Mouse (Mus musculus): ENCODE data around the gene Fgfr2.

Gene Fgfr2

GRCm38 (mm10) chr7:133123244-133123998, at the start of gene Fgfr2:
Gene Fgfr2, minus strand, starts transcription at chr7:133123350.
- Histone ChIP-seq H3K27me3 (ENCODE audit: control insufficient read depth, insufficient read depth, low read length, poor library complexity, severe bottlenecking) (no peaks in the 10 kb centered on the region), H3K36me3 (ENCODE audit: control insufficient read depth, insufficient read depth, low read length, poor library complexity, severe bottlenecking) (no peaks in the 10 kb centered on the region)
- no peak for DNase-seq (ENCODE audit: low read depth, low spot score)

- no peaks in the 10 kb centered on the region for H3K27me3 ChIP-seq (ENCODE audit: control insufficient read depth, insufficient read depth, low read length, poor library complexity, severe bottlenecking)
- no peaks in the 10 kb centered on the region for H3K36me3 ChIP-seq (ENCODE audit: control insufficient read depth, insufficient read depth, low read length, poor library complexity, severe bottlenecking)
- DNase-seq (ENCODE audit: low read depth, low spot score): no peak
These were observed 48.4 kb upstream of the Fgfr2 start for GRCm38 (mm10) chr7:133171403-133172032.

DNA sequence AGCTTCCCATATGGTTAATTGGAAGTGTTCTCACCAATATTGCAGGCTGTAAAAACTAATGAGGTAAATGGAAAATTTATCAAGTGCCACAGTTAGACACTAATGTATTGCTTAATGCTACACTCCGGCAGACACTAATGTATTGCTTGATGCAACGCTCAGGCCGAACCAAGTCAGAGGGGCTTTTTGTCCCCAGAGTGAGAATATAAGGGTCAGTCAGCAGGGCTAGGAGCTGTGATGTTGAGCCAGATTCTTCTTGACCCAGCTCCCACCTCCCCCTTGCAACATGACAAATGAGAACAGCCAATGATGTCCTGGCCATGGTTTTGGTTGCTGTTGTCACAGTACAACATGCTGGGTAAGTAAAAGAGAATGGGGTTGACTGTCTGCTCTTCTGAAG, 45.8 kb upstream of the Fgfr2 start:
- DNase-seq (ENCODE audit: low read depth, low spot score): no peak
- no peaks in the 10 kb centered on the region for H3K27me3 ChIP-seq (ENCODE audit: control insufficient read depth, insufficient read depth, low read length, poor library complexity, severe bottlenecking)
- H3K36me3 ChIP-seq (ENCODE audit: control insufficient read depth, insufficient read depth, low read length, poor library complexity, severe bottlenecking): no peaks in the 10 kb centered on the region

DNA sequence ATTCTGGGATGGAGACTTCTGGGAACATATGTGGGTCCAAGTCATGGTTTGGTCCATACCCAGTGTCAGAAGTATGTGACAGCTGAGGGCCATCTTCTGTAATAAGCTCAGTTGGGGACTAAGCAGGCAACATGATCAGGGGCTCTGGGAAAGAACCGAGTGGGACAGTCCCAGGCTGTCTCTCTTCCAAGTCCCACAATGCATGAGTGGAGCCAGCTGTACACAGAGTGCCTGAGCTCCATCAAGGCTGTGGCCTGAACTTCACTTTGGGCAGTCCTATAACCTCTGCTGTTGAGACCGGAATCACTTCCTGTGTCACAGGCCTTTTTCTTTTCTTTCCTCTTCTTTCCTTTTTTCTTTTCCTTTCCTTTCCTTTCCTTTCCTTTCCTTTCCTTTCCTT, 44.8 kb upstream of the Fgfr2 start:
- Histone ChIP-seq H3K27me3 (ENCODE audit: control insufficient read depth, insufficient read depth, low read length, poor library complexity, severe bottlenecking) (no peaks in the 10 kb centered on the region), H3K36me3 (ENCODE audit: control insufficient read depth, insufficient read depth, low read length, poor library complexity, severe bottlenecking) (no peaks in the 10 kb centered on the region)
- DNase-seq (ENCODE audit: low read depth, low spot score): no peak

GRCm38 (mm10) chr7:133164770-133165169, 41.6 kb upstream of the Fgfr2 start:
- DNase-seq (ENCODE audit: low read depth, low spot score): no peak
- H3K36me3 ChIP-seq (ENCODE audit: control insufficient read depth, insufficient read depth, low read length, poor library complexity, severe bottlenecking): no peaks in the 10 kb centered on the region
- H3K27me3 ChIP-seq (ENCODE audit: control insufficient read depth, insufficient read depth, low read length, poor library complexity, severe bottlenecking): no peaks in the 10 kb centered on the region

DNA sequence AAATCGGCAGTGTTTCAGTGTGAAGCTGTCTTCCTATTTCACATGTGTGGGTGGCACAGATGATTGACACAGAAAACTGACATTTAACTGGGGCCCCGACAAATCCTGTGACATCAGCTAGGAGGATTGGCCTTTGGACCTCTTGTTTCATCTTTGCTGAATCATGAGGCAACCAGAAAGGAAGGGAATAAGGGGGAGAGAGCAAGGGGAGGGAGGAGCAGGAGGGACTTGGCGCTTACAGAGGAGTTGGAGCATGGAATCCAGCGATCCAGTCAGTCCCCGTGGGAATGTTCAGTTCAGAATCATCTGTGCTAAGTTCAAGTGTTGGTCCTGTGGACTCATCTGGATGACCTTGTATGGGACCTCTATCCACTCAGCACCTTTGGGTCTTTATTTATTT, 39.9 kb upstream of the Fgfr2 start:
- no peaks in the 10 kb centered on the region for H3K27me3 ChIP-seq (ENCODE audit: control insufficient read depth, insufficient read depth, low read length, poor library complexity, severe bottlenecking)
- DNase-seq (ENCODE audit: low read depth, low spot score): no peak
- H3K36me3 ChIP-seq (ENCODE audit: control insufficient read depth, insufficient read depth, low read length, poor library complexity, severe bottlenecking): no peaks in the 10 kb centered on the region

- DNase-seq (ENCODE audit: low read depth, low spot score): no peak
- Histone ChIP-seq H3K27me3 (ENCODE audit: control insufficient read depth, insufficient read depth, low read length, poor library complexity, severe bottlenecking) (no peaks in the 10 kb centered on the region), H3K36me3 (ENCODE audit: control insufficient read depth, insufficient read depth, low read length, poor library complexity, severe bottlenecking) (no peaks in the 10 kb centered on the region)
These were observed 39.0 kb upstream of the Fgfr2 start for GRCm38 (mm10) chr7:133162131-133162530.

GRCm38 (mm10) chr7:133161362-133162080, 38.4 kb upstream of the Fgfr2 start:
- no peaks in the 10 kb centered on the region for H3K27me3 ChIP-seq (ENCODE audit: control insufficient read depth, insufficient read depth, low read length, poor library complexity, severe bottlenecking)
- no peaks in the 10 kb centered on the region for H3K36me3 ChIP-seq (ENCODE audit: control insufficient read depth, insufficient read depth, low read length, poor library complexity, severe bottlenecking)
- no peak for DNase-seq (ENCODE audit: low read depth, low spot score)

DNA sequence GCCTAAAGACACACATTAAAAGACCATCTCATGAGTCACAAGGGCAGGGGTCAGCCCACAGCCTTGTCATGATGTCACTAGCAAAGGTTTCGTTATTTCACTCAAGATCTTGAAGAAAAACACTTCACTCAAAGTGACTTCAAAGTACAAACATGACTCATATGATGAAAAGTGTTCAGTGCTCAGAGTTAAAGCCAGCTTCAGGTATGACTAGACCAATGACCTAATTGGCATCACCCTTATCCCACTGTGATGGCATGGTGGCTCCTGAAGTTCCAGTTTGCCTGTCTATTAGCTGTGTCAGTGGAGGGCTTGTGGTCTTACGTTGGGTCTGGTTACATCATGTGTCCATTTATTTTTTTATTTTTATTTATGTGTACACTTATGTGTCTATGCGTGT, 36.4 kb upstream of the Fgfr2 start:
- Histone ChIP-seq H3K27me3 (ENCODE audit: control insufficient read depth, insufficient read depth, low read length, poor library complexity, severe bottlenecking) (no peaks in the 10 kb centered on the region), H3K36me3 (ENCODE audit: control insufficient read depth, insufficient read depth, low read length, poor library complexity, severe bottlenecking) (no peaks in the 10 kb centered on the region)
- no peak for DNase-seq (ENCODE audit: low read depth, low spot score)

DNA sequence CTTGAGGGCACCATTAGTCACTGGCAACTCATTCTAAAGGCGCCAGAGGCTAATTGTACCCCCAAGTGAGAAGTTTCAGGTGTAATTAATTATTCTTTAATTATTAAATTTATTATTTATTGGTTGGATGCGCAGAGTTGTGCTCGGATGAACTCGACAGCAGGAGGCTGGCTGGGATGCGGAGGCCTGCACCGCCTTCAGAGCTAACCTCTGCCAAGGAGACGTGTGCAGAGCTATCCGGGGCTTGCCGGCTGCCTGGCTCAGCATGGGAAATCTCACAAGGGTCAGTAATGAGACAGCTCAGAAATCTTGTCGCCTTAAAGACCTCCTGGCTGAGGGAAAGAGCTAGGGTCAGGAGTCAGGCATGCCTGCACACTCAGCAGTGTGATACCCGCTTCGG, 32.5 kb upstream of the Fgfr2 start:
- DNase-seq (ENCODE audit: low read depth, low spot score): no peak
- Histone ChIP-seq H3K27me3 (ENCODE audit: control insufficient read depth, insufficient read depth, low read length, poor library complexity, severe bottlenecking) (no peaks in the 10 kb centered on the region), H3K36me3 (ENCODE audit: control insufficient read depth, insufficient read depth, low read length, poor library complexity, severe bottlenecking) (no peaks in the 10 kb centered on the region)

GRCm38 (mm10) chr7:133154846-133155245, 31.7 kb upstream of the Fgfr2 start:
- Histone ChIP-seq H3K27me3 (ENCODE audit: control insufficient read depth, insufficient read depth, low read length, poor library complexity, severe bottlenecking) (no peaks in the 10 kb centered on the region), H3K36me3 (ENCODE audit: control insufficient read depth, insufficient read depth, low read length, poor library complexity, severe bottlenecking) (no peaks in the 10 kb centered on the region)
- DNase-seq (ENCODE audit: low read depth, low spot score): no peak

GRCm38 (mm10) chr7:133139689-133140336, 16.7 kb upstream of the Fgfr2 start:
- no peaks in the 10 kb centered on the region for H3K27me3 ChIP-seq (ENCODE audit: control insufficient read depth, insufficient read depth, low read length, poor library complexity, severe bottlenecking)
- DNase-seq (ENCODE audit: low read depth, low spot score): no peak
- H3K36me3 ChIP-seq (ENCODE audit: control insufficient read depth, insufficient read depth, low read length, poor library complexity, severe bottlenecking): no peaks in the 10 kb centered on the region

DNA sequence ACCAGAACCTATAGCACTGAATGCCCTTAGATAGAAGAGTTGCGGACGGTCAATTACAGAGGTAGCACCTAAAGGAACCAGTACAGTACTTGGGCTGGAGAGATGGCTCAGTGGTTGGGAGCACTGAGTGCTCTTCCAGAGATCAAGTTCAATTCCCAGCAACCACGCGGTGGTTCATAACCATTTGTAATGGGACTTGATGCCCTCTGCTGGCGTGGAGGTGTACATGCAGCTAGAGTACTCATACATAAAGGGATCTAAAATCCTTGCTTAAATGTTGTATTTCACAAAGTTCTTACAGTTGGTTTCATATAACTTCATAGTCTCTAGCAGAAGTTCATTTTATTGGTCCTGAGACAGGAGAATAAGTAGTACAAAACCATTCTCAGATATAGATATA, 10.4 kb upstream of the Fgfr2 start:
- Histone ChIP-seq H3K27me3 (ENCODE audit: control insufficient read depth, insufficient read depth, low read length, poor library complexity, severe bottlenecking) (no peaks in the 10 kb centered on the region), H3K36me3 (ENCODE audit: control insufficient read depth, insufficient read depth, low read length, poor library complexity, severe bottlenecking) (no peaks in the 10 kb centered on the region)
- no peak for DNase-seq (ENCODE audit: low read depth, low spot score)

- DNase-seq (ENCODE audit: low read depth, low spot score): no peak
- H3K27me3 ChIP-seq (ENCODE audit: control insufficient read depth, insufficient read depth, low read length, poor library complexity, severe bottlenecking): no peaks in the 10 kb centered on the region
- H3K36me3 ChIP-seq (ENCODE audit: control insufficient read depth, insufficient read depth, low read length, poor library complexity, severe bottlenecking): no peaks in the 10 kb centered on the region
These were observed 9.6 kb upstream of the Fgfr2 start for GRCm38 (mm10) chr7:133132702-133133101.
